9 mouse cellular contexts compared by ENCODE assay signal in genomic region chr5:140596426-140596825, GRCm38 (mm10). TPM values are rescaled to one million over a fixed set of nuclear protein-coding genes. Genes with fewer than 3 reads are reported as not detected.
DNase-seq lines count a peak whose midpoint lies in the region; ATAC-seq and TF ChIP-seq lines count a peak whose summit lies in the region.
"Had no signal": no experiment of that assay in that cellular context is flagged by ENCODE, and none has a peak within 500 bp of the region (broad histone marks: within the 10 kb centered on the region; RNA-seq: fewer than 3 reads in every experiment).

No protein-coding gene starts in this region.

- no peak for TF ChIP-seq CTCF in spleen, adult 2 months (IDR thresholded peaks at IDR 0.05; ENCODE audit: extremely low read depth, insufficient read depth, insufficient read length, insufficient replicate concordance)
- no peak for TF ChIP-seq CTCF in liver, embryonic 14.5 days (IDR thresholded peaks at IDR 0.05; ENCODE audit: low read depth)

- peak in 1 of 2 experiments; percentile 47 for DNase-seq in spleen, adult 2 months (ENCODE audit: low read depth in 1 of 2, low spot score in 2 of 2)
- no peak for DNase-seq in spleen, adult 12 weeks (ENCODE audit: low spot score)
- DNase-seq in liver, embryonic 14.5 days (ENCODE audit: low read depth in 3 of 3, low spot score in 3 of 3) = no peak
- no peak for DNase-seq in cerebellum, postnatal 10 days
- DNase-seq in left cerebral cortex, postnatal 14 days (ENCODE audit: low spot score in 2 of 2) = no peak
- DNase-seq: forebrain, postnatal 0 days had no signal

- peak overlapping the region; percentile 51 for H3K4me3 ChIP-seq in spleen, adult 2 months (ENCODE audit: extremely low read depth, insufficient read depth, insufficient read length)
- no peak overlapping the region for H3K4me3 ChIP-seq in embryonic facial prominence, embryonic 15.5 days (replicated peaks)
- peak overlapping the region; percentile 13 to 39 for H3K4me3 ChIP-seq in liver, embryonic 14.5 days (ENCODE audit: insufficient read depth in 1 of 2, low read depth in 2 of 2, low read length in 2 of 2)
- no peak overlapping the region for H3K4me3 ChIP-seq in stomach, embryonic 14.5 days (ENCODE audit: low read depth, low read length)
- H3K4me3 ChIP-seq in forebrain, embryonic 12.5 days (replicated peaks) = no peak overlapping the region

- TF ChIP-seq EP300 in liver, embryonic 14.5 days (IDR thresholded peaks at IDR 0.05; ENCODE audit: low read depth) = no peak; the same call in 1 of the 2 replicates

- H3K27me3 ChIP-seq in spleen, adult 2 months (ENCODE audit: control insufficient read depth, insufficient read depth, low read length) = no peaks in the 10 kb centered on the region
- H3K27me3 ChIP-seq in embryonic facial prominence, embryonic 15.5 days = no peaks in the 10 kb centered on the region
- H3K27me3 ChIP-seq in liver, embryonic 14.5 days (ENCODE audit: control insufficient read depth, insufficient read depth, low read length) = no peaks in the 10 kb centered on the region
- H3K27me3 ChIP-seq in stomach, embryonic 14.5 days (ENCODE audit: control insufficient read depth, insufficient read depth, low read length) = no peaks in the 10 kb centered on the region
- no peaks in the 10 kb centered on the region for H3K27me3 ChIP-seq in forebrain, embryonic 12.5 days

- peak overlapping the region; percentile 97 for H3K27ac ChIP-seq in spleen, adult 2 months (ENCODE audit: insufficient read depth, low read length)
- H3K27ac ChIP-seq in embryonic facial prominence, embryonic 15.5 days (replicated peaks) = peak overlapping the region; percentile 72
- peak overlapping the region; percentile 92 for H3K27ac ChIP-seq in liver, embryonic 14.5 days
- H3K27ac ChIP-seq in stomach, embryonic 14.5 days (ENCODE audit: low read length) = peak overlapping the region; percentile 63; the same call in 1 of the 2 replicates
- H3K27ac ChIP-seq in forebrain, embryonic 12.5 days = no peak overlapping the region

- TF ChIP-seq POLR2A in spleen, adult 2 months (IDR thresholded peaks at IDR 0.05; ENCODE audit: low read depth, low read length) = peak; percentile 2; the same call in 1 of the 2 replicates

- no peaks in the 10 kb centered on the region for H3K9me3 ChIP-seq in embryonic facial prominence, embryonic 15.5 days (replicated peaks)
- H3K9me3 ChIP-seq in liver, embryonic 14.5 days (ENCODE audit: control insufficient read depth, low read length) = no peaks in the 10 kb centered on the region
- no peaks in the 10 kb centered on the region for H3K9me3 ChIP-seq in stomach, embryonic 14.5 days (ENCODE audit: control insufficient read depth, low read depth, low read length)
- no peaks in the 10 kb centered on the region for H3K9me3 ChIP-seq in forebrain, embryonic 12.5 days

- no peak overlapping the region for H3K9ac ChIP-seq in embryonic facial prominence, embryonic 15.5 days
- H3K9ac ChIP-seq in liver, embryonic 14.5 days (replicated peaks) = peak overlapping the region; percentile 68
- H3K9ac ChIP-seq in stomach, embryonic 14.5 days (replicated peaks; ENCODE audit: low read depth, low read length) = no peak overlapping the region
- H3K9ac ChIP-seq in forebrain, embryonic 12.5 days = no peak overlapping the region
- H3K9ac ChIP-seq: forebrain, postnatal 0 days had no signal

- H3K36me3 ChIP-seq in spleen, adult 2 months (ENCODE audit: control insufficient read depth, insufficient read depth, low read length) = no peaks in the 10 kb centered on the region
- no peaks in the 10 kb centered on the region for H3K36me3 ChIP-seq in embryonic facial prominence, embryonic 15.5 days
- no peaks in the 10 kb centered on the region for H3K36me3 ChIP-seq in liver, embryonic 14.5 days (replicated peaks; ENCODE audit: control insufficient read depth, insufficient read depth, low read depth)
- no peaks in the 10 kb centered on the region for H3K36me3 ChIP-seq in stomach, embryonic 14.5 days (ENCODE audit: control insufficient read depth, insufficient read depth, low read length)
- no peaks in the 10 kb centered on the region for H3K36me3 ChIP-seq in forebrain, embryonic 12.5 days (replicated peaks)

- H3K4me2 ChIP-seq in embryonic facial prominence, embryonic 15.5 days (replicated peaks) = no peak overlapping the region
- H3K4me2 ChIP-seq in liver, embryonic 14.5 days (ENCODE audit: low read depth) = peak overlapping the region; percentile 77
- H3K4me2 ChIP-seq in stomach, embryonic 14.5 days (replicated peaks; ENCODE audit: low read depth, low read length) = peak overlapping the region; percentile 12; the same call in 1 of the 2 replicates
- no peak overlapping the region for H3K4me2 ChIP-seq in forebrain, embryonic 12.5 days

- ATAC-seq in embryonic facial prominence, embryonic 15.5 days (ENCODE audit: insufficient number of reproducible peaks, low FRiP score, low TSS enrichment, low read depth) = no peak
- peak; percentile 78 for ATAC-seq in liver, embryonic 14.5 days (ENCODE audit: insufficient read depth)
- peak; percentile 61 for ATAC-seq in stomach, embryonic 14.5 days (ENCODE audit: insufficient number of reproducible peaks, insufficient read depth, low FRiP score, low read depth)
- no peak for ATAC-seq in forebrain, embryonic 12.5 days (ENCODE audit: low FRiP score)
- ATAC-seq: forebrain, postnatal 0 days had no signal

- 10% methylated on average over 3 of the region's 3 CpGs for WGBS in spleen, adult 2 months
- 48% methylated on average over 3 of the region's 3 CpGs for WGBS in embryonic facial prominence, embryonic 15.5 days
- WGBS in liver, embryonic 14.5 days (ENCODE audit: insufficient replicate concordance) = 12% methylated on average over 3 of the region's 3 CpGs
- 32% methylated on average over 3 of the region's 3 CpGs for WGBS in stomach, embryonic 14.5 days
- 62% methylated on average over 3 of the region's 3 CpGs for WGBS in forebrain, embryonic 12.5 days

- intact Hi-C loops in left cerebral cortex, postnatal 14 days (cut with DNase I) = no loop called here

- H3K4me1 ChIP-seq in spleen, adult 2 months (ENCODE audit: control insufficient read depth, insufficient read depth, insufficient read length) = peaks cover 36% of the 10 kb centered on the region; the same call in 1 of the 2 replicates
- peaks cover 36% of the 10 kb centered on the region for H3K4me1 ChIP-seq in embryonic facial prominence, embryonic 15.5 days
- H3K4me1 ChIP-seq in liver, embryonic 14.5 days (replicated peaks; ENCODE audit: control insufficient read depth in 2 of 2, insufficient read depth in 2 of 2, low read length in 1 of 2) = peaks cover 38 to 40% of the 10 kb centered on the region in 2 experiments
- peaks cover 13% of the 10 kb centered on the region for H3K4me1 ChIP-seq in stomach, embryonic 14.5 days (ENCODE audit: control insufficient read depth, insufficient read depth, low read length)
- H3K4me1 ChIP-seq in forebrain, embryonic 12.5 days = 0 out of 2 replicates have a peak, but pooled peaks cover 3% of the 10 kb centered on the region

RNA-seq across cellular contexts. Expression of gene Lfng, which starts 10.7 kb away (rescaled TPM):
- polyA plus RNA-seq in spleen, adult 2 months (2012; rRNA removed) = 165 and 240 TPM in 2 replicates
- polyA plus RNA-seq in embryonic facial prominence, embryonic 15.5 days (2015; fragmentation: Nextera tagmentation; extraction: Ambion mirVana) = 31.8 and 36.0 TPM in 2 replicates
- 12.1 and 15.8 TPM in 2 replicates for polyA plus RNA-seq in liver, embryonic 14.5 days (2012; rRNA removed)
- 9.9 and 11.4 TPM in 2 replicates for polyA plus RNA-seq in liver, embryonic 14.5 days (2014; fragmentation: Nextera tagmentation; extraction: Ambion mirVana)
- 22.4 and 25.8 TPM in 2 replicates for polyA plus RNA-seq in stomach, embryonic 14.5 days (2014; fragmentation: Nextera tagmentation; extraction: Ambion mirVana)
- total RNA-seq in left cerebral cortex, postnatal 14 days (2021) = 10 to 100 TPM; 18.8 to 28.4 TPM
- 30.9 and 32.8 TPM in 2 replicates for polyA plus RNA-seq in forebrain, embryonic 12.5 days (2016; fragmentation: Nextera tagmentation; extraction: Ambion mirVana)

RNA-seq across cellular contexts. Expression of gene Grifin, which starts 31.6 kb away (rescaled TPM):
- polyA plus RNA-seq in spleen, adult 2 months (2012; rRNA removed) = 0.61 and 0.81 TPM in 2 replicates
- polyA plus RNA-seq in embryonic facial prominence, embryonic 15.5 days (2015; fragmentation: Nextera tagmentation; extraction: Ambion mirVana) = not detected in 2 replicates
- polyA plus RNA-seq in liver, embryonic 14.5 days (2012; rRNA removed) = 2.5 and 2.7 TPM in 2 replicates
- 2.3 and 4.0 TPM in 2 replicates for polyA plus RNA-seq in liver, embryonic 14.5 days (2014; fragmentation: Nextera tagmentation; extraction: Ambion mirVana)
- 0.74 TPM in 1 of 2 replicates, not detected in the other for polyA plus RNA-seq in stomach, embryonic 14.5 days (2014; fragmentation: Nextera tagmentation; extraction: Ambion mirVana)
- total RNA-seq in left cerebral cortex, postnatal 14 days (2021) = not detected
- polyA plus RNA-seq in forebrain, embryonic 12.5 days (2016; fragmentation: Nextera tagmentation; extraction: Ambion mirVana) = not detected in 2 replicates
- total RNA-seq: forebrain, postnatal 0 days had no signal

RNA-seq across cellular contexts. Expression of gene Ttyh3, which starts 52.4 kb away (rescaled TPM):
- 95.1 and 118 TPM in 2 replicates for polyA plus RNA-seq in spleen, adult 2 months (2012; rRNA removed)
- polyA plus RNA-seq in embryonic facial prominence, embryonic 15.5 days (2015; fragmentation: Nextera tagmentation; extraction: Ambion mirVana) = 42.3 and 43.7 TPM in 2 replicates
- 8.3 and 10.1 TPM in 2 replicates for polyA plus RNA-seq in liver, embryonic 14.5 days (2012; rRNA removed)
- 5.4 and 7.2 TPM in 2 replicates for polyA plus RNA-seq in liver, embryonic 14.5 days (2014; fragmentation: Nextera tagmentation; extraction: Ambion mirVana)
- 41.9 and 43.1 TPM in 2 replicates for polyA plus RNA-seq in stomach, embryonic 14.5 days (2014; fragmentation: Nextera tagmentation; extraction: Ambion mirVana)
- total RNA-seq in left cerebral cortex, postnatal 14 days (2021) = 100 to 1,000 TPM; 342 to 349 TPM
- polyA plus RNA-seq in forebrain, embryonic 12.5 days (2016; fragmentation: Nextera tagmentation; extraction: Ambion mirVana) = 84.5 and 88.0 TPM in 2 replicates

Comparison
In these comparisons a context has a peak if more than half of its experiments do, and no peak if none do; other contexts are left out.
1. H3K4me3 ChIP-seq: peak in spleen, adult 2 months (single experiment) and liver, embryonic 14.5 days (2 of 2); none in embryonic facial prominence, embryonic 15.5 days (single experiment), stomach, embryonic 14.5 days (single experiment) and forebrain, embryonic 12.5 days (single experiment).
2. ATAC-seq: peak in liver, embryonic 14.5 days (single experiment) and stomach, embryonic 14.5 days (single experiment); none in embryonic facial prominence, embryonic 15.5 days (single experiment) and forebrain, embryonic 12.5 days (single experiment).
3. H3K4me2 ChIP-seq: peak in liver, embryonic 14.5 days (single experiment) and stomach, embryonic 14.5 days (single experiment); none in embryonic facial prominence, embryonic 15.5 days (single experiment) and forebrain, embryonic 12.5 days (single experiment).